11 mouse cellular contexts compared by ENCODE assay signal in the genomic region with DNA sequence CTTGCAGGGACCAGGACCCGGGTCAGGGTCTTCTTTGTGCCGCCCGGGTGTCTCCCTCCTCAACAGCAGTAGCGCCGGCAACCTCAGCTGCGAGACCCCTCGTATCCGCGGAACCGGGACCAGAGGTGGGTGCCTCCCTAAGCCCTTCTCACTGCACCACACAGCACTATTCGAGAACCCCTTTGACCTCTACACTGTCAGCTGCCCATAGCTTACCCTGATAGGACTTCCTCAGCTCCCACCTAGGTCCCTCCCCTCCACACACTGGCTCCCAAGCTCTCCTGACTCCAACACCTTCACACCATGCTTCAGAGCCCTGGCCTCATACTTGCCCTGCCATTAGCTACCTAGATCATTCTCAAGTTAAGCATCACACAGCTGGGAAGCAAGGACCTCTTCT. TPM values are rescaled to one million over a fixed set of nuclear protein-coding genes. Genes with fewer than 3 reads are reported as not detected.
A peak's percentile ranks its signal among the peaks of the same experiment; 100 is the strongest.
DNase-seq lines count a peak whose midpoint lies in the region; ATAC-seq lines count a peak whose summit lies in the region.
"Had no signal": no experiment of that assay in that cellular context is flagged by ENCODE, and none has a peak within 500 bp of the region (broad histone marks: within the 10 kb centered on the region; RNA-seq: fewer than 3 reads in every experiment).

No protein-coding gene starts in this region.

- peaks cover 51% of the 10 kb centered on the region for H3K27me3 ChIP-seq in liver, embryonic 13.5 days

- no peak overlapping the region for H3K4me3 ChIP-seq in liver, embryonic 13.5 days (replicated peaks)
- H3K4me3 ChIP-seq: erythroblast, embryonic 14.5 days had no signal

- peak; percentile 14; the same call in 1 of the 2 replicates for ATAC-seq in frontal cortex, adult (ENCODE audit: low TSS enrichment)
- ATAC-seq in liver, embryonic 13.5 days (ENCODE audit: low read depth): no peak
- no peak for ATAC-seq in inflammation-experienced regulatory T-cells, adult 6 months
- ATAC-seq: activated CD4-positive, CD25-positive, alpha-beta regulatory T cell, adult 4 months had no signal

- no peaks in the 10 kb centered on the region for H3K9me3 ChIP-seq in liver, embryonic 13.5 days (replicated peaks)

- no peaks in the 10 kb centered on the region for H3K36me3 ChIP-seq in liver, embryonic 13.5 days

- peak overlapping the region; percentile 26; the same call in 1 of the 2 replicates for H3K4me2 ChIP-seq in liver, embryonic 13.5 days

- no peak for DNase-seq in frontal cortex, postnatal 36 days (ENCODE audit: low spot score in 2 of 2)
- peak; percentile 19 for DNase-seq in right cerebral cortex, postnatal 4 days
- DNase-seq in right cerebral cortex, adult 2 months (ENCODE audit: low spot score in 2 of 2): no peak
- no peak for DNase-seq in liver, embryonic 13.5 days
- DNase-seq in thymus, postnatal 4 days: no peak
- DNase-seq in kidney, postnatal 4 days: no peak
- DNase-seq: thymus, postnatal 36 days had no signal

- no peak overlapping the region for H3K9ac ChIP-seq in liver, embryonic 13.5 days

- no peaks in the 10 kb centered on the region for H3K4me1 ChIP-seq in liver, embryonic 13.5 days (replicated peaks)

- WGBS in liver, embryonic 13.5 days (ENCODE audit: insufficient replicate concordance): 5% methylated on average over 11 of the region's 11 CpGs

- no peak overlapping the region for H3K27ac ChIP-seq in liver, embryonic 13.5 days

RNA-seq across cellular contexts. Expression of a gene that starts 0.5 kb away (rescaled TPM):
- polyA plus RNA-seq in liver, embryonic 13.5 days (2015; fragmentation: Nextera tagmentation; extraction: Ambion mirVana): not detected in 2 replicates
- polyA plus RNA-seq in inflammation-experienced regulatory T-cells, adult 6 months (2017; shearing (Covaris generic)): not detected
- polyA plus RNA-seq: activated CD4-positive, CD25-positive, alpha-beta regulatory T cell, adult 4 months; erythroblast, embryonic 14.5 days had no signal

RNA-seq across cellular contexts. Expression of a gene that starts 21.7 kb away (rescaled TPM):
- polyA plus RNA-seq in liver, embryonic 13.5 days (2015; fragmentation: Nextera tagmentation; extraction: Ambion mirVana): not detected in 2 replicates
- polyA plus RNA-seq in inflammation-experienced regulatory T-cells, adult 6 months (2017; shearing (Covaris generic)): not detected
- polyA plus RNA-seq: activated CD4-positive, CD25-positive, alpha-beta regulatory T cell, adult 4 months; erythroblast, embryonic 14.5 days had no signal

RNA-seq across cellular contexts. Expression of a gene that starts 26.2 kb away (rescaled TPM):
- polyA plus RNA-seq in liver, embryonic 13.5 days (2015; fragmentation: Nextera tagmentation; extraction: Ambion mirVana): 11.6 and 12.7 TPM in 2 replicates
- polyA plus RNA-seq in inflammation-experienced regulatory T-cells, adult 6 months (2017; shearing (Covaris generic)): 10 to 100 TPM; 10.5 to 25.3 (median 17.5) TPM

RNA-seq across cellular contexts. Expression of a gene that starts 51.2 kb away (rescaled TPM):
- polyA plus RNA-seq in liver, embryonic 13.5 days (2015; fragmentation: Nextera tagmentation; extraction: Ambion mirVana): not detected in 2 replicates
- polyA plus RNA-seq in inflammation-experienced regulatory T-cells, adult 6 months (2017; shearing (Covaris generic)): not detected
- polyA plus RNA-seq: activated CD4-positive, CD25-positive, alpha-beta regulatory T cell, adult 4 months; erythroblast, embryonic 14.5 days had no signal

RNA-seq across cellular contexts. Expression of a gene that starts 56.0 kb away (rescaled TPM):
- 5.5 and 6.9 TPM in 2 replicates for polyA plus RNA-seq in liver, embryonic 13.5 days (2015; fragmentation: Nextera tagmentation; extraction: Ambion mirVana)
- not detected for polyA plus RNA-seq in inflammation-experienced regulatory T-cells, adult 6 months (2017; shearing (Covaris generic))
- polyA plus RNA-seq: activated CD4-positive, CD25-positive, alpha-beta regulatory T cell, adult 4 months had no signal
